Mouse (Mus musculus): Measurements from ENCODE around the gene Adh6b.

Adh6b gene

DNA sequence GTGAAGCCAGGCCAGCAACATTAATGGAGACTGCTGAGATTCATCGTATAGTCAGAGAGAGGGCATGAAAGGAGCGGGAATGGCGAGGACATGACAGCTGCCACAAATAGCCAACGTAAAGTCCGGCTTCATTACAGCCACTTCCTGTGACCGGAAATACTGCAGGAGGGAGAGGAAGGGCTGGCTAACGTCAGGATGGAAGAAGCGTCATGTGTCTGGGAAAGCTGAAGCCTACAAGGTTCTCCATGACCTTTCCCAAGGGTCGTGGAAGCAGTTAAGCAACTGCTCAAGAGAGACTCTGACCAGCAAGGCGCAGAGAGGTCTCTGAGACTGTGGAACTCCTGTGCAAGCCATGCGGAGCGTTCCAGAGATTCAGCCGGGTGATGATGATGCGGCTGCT is at the start of gene Adh6b:
Gene Adh6b (plus strand): TSS at position 305 of the 400 bp plus-strand sequence.
- no peak for DNase-seq (ENCODE audit: low read depth)

DNA sequence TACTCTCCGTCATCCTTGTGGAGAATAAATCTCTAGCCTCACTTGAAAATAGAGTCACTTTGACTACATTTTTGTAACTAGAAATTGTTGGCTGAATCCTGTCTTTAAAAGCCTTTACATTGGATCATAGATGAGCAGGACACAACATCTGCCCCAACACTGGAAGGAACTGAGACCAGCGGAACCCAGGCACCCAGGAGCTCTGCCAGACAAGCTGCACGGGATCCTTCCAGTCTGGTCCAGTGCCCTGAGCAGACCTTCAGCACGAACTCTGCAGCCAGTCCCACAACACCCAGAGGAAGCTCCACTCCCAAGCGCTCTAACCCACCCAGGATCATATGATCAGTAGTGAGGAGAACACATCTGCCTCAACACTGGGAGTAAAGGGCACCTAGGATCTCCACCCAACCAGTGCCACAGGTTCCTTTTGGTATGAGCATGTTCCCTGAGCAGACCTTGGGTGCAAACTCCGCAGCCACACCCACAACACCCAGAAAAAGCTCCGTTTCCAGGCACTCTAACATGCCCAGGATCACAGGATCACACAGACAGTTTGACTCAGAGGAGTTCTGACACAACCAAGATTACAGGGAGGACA is 48.2 kb upstream of the Adh6b start:
- DNase-seq (ENCODE audit: low read depth) = no peak

DNA sequence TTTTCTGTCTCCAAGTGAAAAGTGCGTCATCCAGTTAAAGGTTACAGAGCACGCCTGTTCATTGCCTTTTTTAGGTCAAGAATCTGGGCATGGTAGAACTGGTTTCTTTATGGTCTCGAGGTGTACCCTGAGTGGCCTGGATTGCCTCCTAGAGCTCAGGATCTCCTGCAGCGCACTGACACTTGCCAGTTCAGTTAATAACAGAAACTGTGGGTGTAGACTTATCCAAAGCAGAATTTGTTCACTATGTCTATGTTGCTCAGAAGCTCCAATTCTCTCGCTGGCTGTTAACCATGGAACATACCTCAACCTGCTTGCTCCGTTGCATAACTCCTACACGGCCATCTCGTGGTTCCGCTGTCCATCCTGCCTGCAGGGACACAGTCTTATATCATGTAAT is 41.4 kb upstream of the Adh6b start:
- DNase-seq (ENCODE audit: low read depth) = no peak

DNA sequence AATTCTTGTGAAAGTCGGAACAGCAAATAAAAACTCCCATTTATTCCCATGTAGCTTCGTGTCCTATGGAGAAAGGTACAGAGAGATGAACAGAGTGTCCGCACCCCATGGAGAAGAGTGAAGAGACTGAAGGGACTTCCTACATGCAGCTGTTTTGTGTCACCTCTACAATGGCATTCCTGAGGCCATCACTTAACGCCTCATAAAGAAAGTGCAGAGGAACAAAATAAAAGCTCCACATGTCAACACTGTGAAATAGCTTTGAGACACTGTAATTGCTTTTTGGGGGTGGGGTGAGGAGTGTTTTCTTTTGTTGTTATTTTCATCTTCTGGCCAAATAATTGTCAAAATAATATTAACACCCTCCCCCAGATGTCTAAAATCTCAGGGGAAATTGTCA is 38.9 kb upstream of the Adh6b start:
- no peak for DNase-seq (ENCODE audit: low read depth)

DNA sequence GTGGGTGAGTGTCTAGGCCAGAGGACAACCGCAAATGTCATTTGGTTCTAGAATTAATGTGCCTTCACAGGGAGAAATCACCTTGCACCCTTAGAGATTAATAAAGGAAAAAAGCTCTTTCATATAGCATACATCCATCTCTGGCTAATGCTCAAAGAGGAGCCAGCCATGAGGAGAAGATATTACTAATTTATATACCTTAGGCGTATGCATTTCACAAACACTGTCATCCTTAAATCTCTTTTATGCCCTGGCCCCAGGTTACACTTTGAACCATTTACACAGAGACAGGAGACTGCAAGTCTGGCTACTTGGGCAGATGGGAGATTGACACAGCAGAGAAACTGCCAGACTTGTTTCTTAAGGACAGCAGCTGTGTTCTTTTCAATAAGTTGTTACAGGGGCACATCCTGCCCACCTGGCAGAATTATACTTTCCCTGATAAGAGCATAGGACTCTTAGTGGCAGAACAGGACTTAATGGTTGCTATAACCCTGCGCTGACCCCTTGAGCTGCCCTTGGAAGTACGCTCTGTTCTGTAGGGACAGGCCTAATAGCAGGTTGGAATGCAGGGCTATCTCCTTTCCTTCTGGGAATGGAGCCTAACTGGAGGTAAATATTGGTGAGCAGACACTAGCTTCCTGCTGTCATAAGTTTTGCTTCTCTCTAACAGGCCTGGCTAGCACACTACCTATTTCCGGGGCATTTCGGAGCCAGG is 37.6 kb upstream of the Adh6b start:
- DNase-seq (ENCODE audit: low read depth) = no peak

DNA sequence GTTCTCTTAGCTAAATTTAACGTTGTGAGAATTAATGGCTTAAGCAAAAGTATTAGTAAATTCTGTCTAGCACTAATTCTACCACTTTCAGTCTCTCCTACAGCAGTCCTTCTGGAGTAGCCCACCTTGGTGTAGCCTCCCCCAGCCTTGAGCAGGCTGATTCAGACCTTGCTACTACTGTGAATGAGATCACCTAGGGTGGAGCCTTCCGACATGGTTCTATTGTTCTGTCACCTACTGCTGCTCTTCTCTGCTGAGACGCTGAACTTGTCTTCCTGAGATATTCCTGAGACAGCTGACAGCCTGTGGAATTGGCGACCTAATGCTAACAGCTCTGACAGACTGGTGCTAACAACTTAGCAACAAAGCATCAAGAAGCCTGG is 37.1 kb upstream of the Adh6b start:
- DNase-seq (ENCODE audit: low read depth) = no peak

DNA sequence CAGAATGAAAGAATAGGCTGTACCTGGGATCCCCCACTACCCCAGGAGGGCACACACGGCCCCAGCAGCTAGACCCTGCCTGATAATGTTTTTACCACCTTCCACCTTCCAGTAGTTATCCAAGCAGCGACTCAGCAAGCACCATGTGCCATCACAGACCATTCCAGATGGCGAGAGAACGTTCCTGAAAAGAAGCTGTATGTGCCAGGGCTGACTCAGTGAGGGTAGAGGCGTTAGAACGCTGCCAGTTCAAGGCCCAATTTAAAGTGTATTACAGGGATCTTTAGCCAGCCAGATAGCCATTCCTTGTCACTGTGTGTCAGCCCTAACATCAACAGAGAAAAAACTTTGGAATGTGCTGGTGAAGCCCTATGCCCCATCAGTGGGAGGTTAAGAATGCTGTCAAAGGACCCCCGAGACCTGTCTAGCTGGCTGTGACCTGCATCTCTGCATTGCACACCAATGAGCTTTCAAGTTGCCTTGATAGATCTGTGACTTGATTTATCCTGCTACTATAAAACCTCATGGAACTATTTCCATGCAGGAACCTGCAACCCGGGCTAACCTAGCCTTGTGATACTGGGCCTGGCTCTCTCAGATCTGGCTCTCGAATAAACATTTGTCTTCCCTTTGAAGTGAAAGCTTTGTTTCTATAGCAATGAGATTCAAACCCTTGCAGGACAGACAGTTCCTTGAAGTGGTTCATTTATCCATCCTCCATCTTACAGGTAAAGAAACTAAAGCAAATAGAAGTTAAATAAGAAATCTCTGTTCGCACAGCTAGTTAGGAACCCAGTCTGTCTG is 35.9 kb upstream of the Adh6b start:
- no peak for DNase-seq (ENCODE audit: low read depth)

DNA sequence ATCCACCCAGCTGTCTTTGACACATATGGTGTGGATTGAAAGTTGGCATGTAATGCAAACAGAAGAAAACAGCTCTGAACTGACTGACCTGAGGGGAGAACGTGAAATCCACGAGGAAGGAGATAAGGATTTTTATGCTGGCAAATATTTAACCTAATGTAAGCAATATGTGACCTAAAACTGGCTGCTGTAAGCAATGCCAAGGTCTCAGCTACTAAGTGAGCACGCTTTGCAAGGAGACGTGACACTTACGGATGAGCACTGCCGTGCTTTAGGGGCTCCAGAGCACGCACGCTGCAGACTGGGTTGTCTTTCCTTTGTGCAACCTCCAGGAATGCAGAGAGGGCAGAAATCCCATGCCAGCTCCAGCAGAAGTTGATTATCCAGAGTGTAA is 35.3 kb upstream of the Adh6b start:
- DNase-seq (ENCODE audit: low read depth) = no peak

DNA sequence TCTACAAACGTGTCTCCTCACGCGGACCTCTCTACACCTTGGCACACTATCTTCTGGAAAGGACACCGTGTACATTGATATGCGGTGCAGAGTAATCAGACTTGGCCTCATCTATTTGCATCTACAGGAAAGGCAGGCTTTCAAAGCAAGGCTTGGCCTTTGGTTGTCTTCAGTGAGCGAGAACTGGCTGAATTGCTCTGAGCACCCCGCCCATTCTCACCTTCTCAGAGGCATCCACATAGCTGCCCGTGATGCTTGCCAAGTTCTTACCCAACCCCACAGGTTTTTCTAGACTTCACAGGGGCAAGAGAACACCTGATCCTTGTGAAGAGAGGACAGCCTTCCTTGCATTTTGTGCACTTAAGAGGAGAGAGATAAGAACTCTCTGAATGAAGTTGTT is 31.7 kb upstream of the Adh6b start:
- DNase-seq (ENCODE audit: low read depth) = no peak

DNA sequence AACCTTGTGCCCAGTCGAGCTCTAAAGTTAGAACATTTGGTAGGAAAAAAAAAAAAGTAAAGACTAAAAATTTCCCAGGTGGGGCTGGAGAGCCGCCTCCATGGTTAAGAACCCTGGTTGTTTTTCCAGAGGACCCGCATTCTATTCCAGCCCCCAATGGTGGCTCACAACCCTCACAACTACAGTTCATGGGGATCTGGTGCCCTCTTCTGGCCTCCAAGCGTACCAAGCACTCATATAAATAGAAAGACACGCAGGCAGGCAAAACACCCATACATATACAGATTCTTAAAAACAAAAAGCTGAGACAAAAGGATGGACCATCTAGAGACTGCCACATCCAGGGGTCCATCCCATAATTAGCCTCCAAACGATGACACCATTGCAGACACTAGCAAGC is 30.6 kb upstream of the Adh6b start:
- no peak for DNase-seq (ENCODE audit: low read depth)

DNA sequence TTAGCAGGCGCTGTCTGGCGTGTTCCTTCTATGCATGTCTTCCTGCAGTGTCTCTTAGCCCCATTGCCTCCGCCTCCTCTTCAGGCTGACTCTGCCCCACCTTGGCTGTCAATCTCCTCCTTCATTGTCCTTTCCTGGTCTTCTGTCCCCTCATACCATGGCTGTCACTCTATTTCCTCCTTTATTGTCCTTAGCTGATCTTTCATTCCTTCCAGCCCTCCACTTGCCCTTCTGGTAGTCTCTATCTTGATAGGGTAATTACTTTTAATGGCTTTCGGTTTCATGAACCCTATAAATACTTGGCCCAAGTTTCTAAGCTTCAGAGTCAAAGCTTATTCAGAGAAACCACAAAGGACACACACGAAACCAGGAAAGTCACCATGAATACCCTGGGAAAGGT is 28.6 kb upstream of the Adh6b start, which contains the start of gene Adh6a:
Gene Adh6a (plus strand): TSS at position 322 of the 400 bp plus-strand sequence.
- DNase-seq (ENCODE audit: low read depth) = no peak

DNA sequence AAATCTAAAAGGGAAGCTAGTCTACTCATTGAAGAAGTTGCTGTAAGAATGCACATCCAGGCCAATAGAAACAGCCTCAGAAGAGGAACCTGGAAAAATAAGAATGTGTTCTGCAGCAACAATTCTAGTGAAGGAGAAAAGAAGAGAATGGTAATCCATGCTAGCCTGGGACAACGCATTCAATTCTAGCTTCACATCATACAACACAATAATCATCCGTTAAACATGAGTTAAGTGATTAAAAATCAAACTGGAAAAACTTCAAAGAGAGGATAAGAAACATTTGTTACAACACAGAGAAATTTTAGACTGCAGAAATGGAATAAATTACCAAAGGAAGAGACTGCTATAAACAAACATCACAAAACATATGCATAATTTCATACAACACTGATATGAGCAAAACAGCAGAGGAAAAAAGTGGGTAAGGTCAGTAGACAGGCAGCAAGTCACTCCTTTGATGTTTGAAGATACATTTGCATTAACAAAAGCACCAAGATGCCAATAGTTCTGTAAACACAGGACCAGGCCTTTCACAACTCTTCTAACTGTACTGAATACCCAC is 24.6 kb upstream of the Adh6b start:
- no peak for DNase-seq (ENCODE audit: low read depth)

DNA sequence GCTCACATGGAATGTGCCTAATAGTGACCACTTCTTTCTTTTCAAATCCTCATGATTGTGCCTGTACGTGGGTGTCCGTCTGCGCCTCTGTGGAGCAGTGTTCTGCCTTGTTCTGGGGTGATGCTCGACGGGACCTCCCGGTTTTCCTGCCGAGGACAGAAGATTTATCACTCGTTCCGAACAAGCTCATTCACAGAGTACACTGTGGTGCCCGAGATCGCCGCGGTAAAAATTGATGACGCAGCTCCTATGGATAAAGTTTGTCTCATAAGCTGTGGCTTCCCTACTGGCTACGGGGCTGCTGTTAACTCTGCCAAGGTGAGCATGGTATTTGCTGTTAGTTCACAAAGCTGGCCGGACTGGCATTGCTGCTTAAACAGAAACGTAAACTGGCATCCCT is 16.6 kb upstream of the Adh6b start:
- no peak for DNase-seq (ENCODE audit: low read depth)

DNA sequence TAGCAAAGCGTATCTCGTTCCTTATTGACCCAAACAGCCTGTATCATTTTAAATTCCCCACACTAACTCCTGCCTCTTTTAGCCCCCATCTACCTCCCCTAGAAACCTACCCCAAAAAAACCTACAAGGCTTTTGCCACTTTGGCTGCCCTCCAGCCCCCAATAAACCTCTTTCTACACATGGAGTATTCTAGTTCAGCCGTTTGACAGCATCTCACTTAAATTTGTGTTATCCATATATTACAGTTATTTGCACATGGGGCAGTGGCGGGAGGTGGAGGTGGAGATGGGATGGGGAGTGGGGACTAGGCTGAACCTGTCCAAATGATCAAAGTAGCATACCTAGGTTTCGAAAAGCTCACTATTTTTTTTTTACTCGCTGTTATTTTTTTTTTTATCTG is 16.1 kb upstream of the Adh6b start:
- DNase-seq (ENCODE audit: low read depth) = no peak

DNA sequence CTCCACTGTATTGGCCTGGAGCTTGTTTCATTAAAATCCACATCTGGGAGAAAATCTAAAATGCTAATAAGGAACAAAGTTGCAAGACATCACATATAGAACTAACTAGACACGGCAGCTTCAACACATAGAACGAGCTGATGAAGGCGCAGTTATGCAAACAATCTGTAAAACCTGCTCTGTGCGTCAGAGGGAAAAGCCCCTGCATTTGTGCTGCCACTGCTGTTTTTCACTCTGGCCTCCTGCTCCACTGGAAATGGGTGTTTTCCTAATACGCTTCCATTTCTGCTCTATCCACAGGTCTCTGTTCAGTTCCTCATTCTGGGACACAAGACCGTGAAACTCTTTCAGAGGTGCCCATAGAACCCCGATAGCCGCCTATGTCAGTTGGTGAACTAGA is 7.7 kb upstream of the Adh6b start:
- peak; percentile 4 for DNase-seq (ENCODE audit: low read depth)

DNA sequence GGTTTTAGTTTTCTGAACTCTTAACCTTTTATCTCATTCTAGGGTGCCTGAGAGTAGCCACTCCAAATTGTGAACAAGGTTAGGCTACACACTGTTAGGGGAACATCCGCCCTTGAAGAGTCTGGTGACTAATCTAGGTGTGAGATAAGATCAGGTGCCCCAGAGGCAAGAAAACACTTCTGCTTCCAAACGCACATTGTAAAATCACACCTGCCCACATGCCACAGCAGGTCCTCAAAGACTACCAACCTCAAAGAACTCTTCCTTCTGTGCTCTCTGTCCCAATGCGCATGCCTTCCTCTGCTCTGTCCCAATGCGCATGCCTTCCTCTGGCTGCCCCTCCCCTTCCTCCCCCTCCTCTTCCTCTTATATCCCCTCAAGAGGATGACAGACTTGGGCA is 7.3 kb upstream of the Adh6b start:
- DNase-seq (ENCODE audit: low read depth) = no peak

DNA sequence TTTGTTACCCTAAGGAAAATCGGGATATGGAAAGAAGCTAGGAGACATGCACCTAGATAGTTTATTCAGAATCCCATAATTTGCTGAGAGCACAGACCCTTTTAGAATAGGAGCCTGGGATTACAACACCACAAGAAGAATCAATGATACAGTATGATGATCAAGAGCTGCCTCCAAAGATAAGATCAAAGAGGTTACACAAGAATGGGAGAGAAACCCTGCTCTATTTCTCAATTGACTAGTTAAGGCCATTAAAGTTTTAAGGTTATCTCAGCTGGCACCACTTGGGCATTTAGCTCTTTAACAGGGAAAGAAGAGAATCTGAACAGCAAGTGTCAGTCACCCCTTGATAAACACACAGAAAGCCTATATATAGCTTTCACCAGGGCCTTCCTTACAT is 6.0 kb upstream of the Adh6b start:
- DNase-seq (ENCODE audit: low read depth) = no peak

DNA sequence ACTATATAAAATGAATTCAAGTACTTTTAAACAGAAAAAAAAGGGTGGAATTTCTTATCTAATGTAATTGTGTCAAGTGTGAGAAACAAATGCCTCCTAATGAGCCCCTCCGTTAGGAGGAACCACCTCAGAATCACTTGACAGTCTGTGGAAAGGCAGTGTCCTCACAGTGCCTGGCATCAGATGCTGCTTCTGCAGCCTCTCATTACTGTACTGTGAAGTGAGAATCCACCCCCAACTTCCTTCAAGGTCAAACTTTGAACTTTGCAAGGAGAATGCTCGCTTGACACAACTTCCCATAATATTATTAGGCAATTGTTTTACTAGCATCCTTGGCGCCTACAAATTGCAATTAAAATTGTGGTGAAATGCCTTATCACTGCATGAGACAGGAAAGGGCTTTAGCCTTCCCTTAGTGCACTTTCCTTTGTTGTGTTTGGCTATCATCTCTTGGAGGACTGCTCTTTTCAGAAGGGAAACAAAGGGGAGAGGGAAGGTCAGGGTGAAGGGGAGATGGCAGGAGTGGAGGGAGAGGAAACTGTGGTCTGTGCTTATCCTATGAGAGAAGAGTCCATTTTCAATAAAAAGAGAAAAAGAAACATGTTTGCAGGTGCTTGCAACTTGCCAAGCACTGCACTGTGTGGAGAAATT is 5.3 kb upstream of the Adh6b start:
- no peak for DNase-seq (ENCODE audit: low read depth)

DNA sequence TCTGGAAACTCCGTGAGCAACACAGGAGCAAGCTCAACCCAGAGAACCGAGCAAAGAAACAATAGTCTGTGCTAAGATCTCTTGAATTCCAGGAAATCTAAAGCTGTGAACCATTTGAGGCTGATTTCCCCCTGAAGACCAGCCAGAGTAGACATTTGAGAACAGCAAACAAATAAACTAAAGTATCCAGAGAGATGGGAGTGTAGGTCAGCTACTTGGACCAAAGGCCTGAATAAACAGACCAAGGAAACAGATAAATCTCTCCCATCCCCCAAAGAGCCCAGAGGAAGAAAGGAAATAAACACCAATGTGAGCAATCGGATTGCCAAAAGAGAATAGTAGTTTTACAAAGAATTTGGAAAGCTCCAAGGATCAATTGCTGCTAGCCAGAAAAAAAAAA is 5.5 kb downstream of the Adh6b start:
- DNase-seq (ENCODE audit: low read depth) = no peak

DNA sequence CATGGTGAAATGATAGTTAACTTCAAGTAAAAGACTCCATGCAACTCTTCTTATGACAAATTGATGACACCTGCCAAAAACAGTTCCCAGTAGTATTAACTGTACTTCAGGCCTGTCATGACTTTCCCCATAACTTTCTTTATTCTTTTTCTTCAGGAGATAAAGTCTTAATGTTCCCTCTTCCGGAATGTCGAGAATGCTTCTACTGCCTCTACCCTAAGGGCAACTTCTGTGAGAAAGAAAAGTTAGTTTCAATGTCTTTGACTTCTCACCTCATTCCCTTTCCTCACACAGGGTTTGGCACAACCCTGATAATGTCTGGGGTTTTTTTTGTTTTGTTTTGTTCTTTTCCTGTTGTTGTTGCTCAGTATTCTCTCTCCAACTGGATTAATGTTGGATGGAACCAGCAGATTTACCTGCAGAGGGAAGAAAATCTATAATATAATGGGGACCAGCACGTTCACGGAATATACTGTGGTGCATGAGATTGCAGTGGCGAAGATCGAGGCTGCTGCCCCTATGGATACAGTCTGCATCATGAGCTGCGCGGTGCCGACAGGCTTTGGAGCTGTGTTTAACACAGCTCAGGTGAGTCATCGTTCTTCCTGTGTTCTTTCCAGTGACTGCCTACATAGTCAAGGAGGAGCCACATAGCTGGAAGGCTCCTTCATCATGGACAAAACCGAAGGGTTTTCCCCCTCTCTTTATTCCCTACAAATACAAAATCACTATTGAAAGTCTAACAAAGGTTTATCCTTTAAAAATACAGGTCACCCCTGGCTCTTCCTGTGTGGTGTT is 10.6 kb downstream of the Adh6b start:
- no peak for DNase-seq (ENCODE audit: low read depth)

DNA sequence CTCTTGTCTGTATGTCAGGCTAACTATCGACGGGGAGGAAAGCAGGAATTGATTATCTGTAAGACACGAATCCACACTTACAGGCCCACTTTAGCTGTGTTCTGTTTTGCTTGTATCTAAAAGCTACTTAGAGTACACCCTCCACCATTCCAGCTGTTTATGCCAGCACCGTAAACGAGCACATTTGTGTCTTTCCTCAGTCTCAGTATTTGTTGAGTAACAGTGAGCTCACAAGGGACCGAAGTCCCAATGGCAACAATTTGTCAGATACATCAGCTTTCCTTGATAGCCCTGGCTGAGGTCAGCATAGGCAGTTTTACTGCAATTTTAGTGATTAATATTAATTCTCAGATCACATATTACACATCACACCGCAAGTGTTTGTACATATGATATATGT is 17.3 kb downstream of the Adh6b start:
- DNase-seq (ENCODE audit: low read depth) = no peak

DNA sequence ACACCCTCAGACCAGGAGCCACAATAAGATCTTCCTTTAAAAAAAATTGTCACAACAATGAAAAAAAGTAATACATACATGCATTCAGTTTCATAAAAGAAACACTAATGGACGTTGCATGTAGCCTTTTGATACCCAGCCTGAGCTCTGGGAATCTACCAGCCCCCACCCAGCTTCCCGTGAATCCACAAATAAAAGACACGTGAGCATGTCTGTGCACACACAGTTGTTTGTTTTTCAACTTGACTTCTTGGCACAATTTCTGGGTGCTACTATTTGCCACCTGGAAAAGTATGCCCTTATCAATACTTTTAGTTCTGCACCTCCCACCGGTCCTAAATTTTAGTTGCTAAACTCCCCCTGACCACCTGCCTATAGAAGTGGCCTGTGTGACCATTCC is 19.1 kb downstream of the Adh6b start:
- DNase-seq (ENCODE audit: low read depth) = no peak
